Mouse (Mus musculus): Measurements from ENCODE around the gene Ptprn2. TPM values are rescaled to one million over a fixed set of nuclear protein-coding genes. Genes with fewer than 3 reads are reported as not detected.

Ptprn2 gene
- polyA plus RNA-seq, 1 experiment, result 0.22 TPM

- no peak overlapping the region for H3ac ChIP-seq (ENCODE audit: control insufficient read depth, insufficient read length)
- H3K27me3 ChIP-seq (ENCODE audit: control insufficient read depth, insufficient read depth, insufficient read length), result no peaks in the 10 kb centered on the region
- no peak for TF ChIP-seq POLR2A (IDR thresholded peaks at IDR 0.05; ENCODE audit: insufficient read length, low read depth)
- no peak for TF ChIP-seq TCF3 (IDR thresholded peaks at IDR 0.05; ENCODE audit: insufficient read length, low read depth)
- TF ChIP-seq MYOD1 (IDR thresholded peaks at IDR 0.05; ENCODE audit: control insufficient read depth in 1 of 3, insufficient read length in 2 of 3, low read depth in 2 of 3), result no peak
- no peak for TF ChIP-seq MYOG (IDR thresholded peaks at IDR 0.05; ENCODE audit: control insufficient read depth in 1 of 3, insufficient read depth in 1 of 3, insufficient read length in 2 of 3, low read depth in 2 of 3)
- no peak for TF ChIP-seq CEBPB (IDR thresholded peaks at IDR 0.05; ENCODE audit: insufficient read depth, poor library complexity, severe bottlenecking)
- no peak for TF ChIP-seq REST (IDR thresholded peaks at IDR 0.05; ENCODE audit: insufficient read depth, insufficient read length)
- no peak for TF ChIP-seq POLR2AphosphoS2 (IDR thresholded peaks at IDR 0.05; ENCODE audit: insufficient read length, low read depth)
- TF ChIP-seq SRF (IDR thresholded peaks at IDR 0.05; ENCODE audit: control insufficient read depth, insufficient read length, low read depth), result no peak
- TF ChIP-seq TCF12 (IDR thresholded peaks at IDR 0.05; ENCODE audit: insufficient read depth, poor library complexity, severe bottlenecking), result no peak
- TF ChIP-seq USF1 (IDR thresholded peaks at IDR 0.05; ENCODE audit: low read depth), result no peak
- no peak for TF ChIP-seq MAX (IDR thresholded peaks at IDR 0.05; ENCODE audit: low read depth)
- H3K4me3 ChIP-seq, result no peak overlapping the region
- no peaks in the 10 kb centered on the region for H3K79me2 ChIP-seq (ENCODE audit: control insufficient read depth, insufficient read depth)
- H3K36me3 ChIP-seq (ENCODE audit: control insufficient read depth, insufficient read depth), result no peaks in the 10 kb centered on the region
- no peak overlapping the region for H3K4me2 ChIP-seq (ENCODE audit: low read depth)
Observed at GRCm38 (mm10) chr12:116660076-116660475, 174.6 kb downstream of the Ptprn2 start.

- H3K4me2 ChIP-seq (ENCODE audit: low read depth), result no peak overlapping the region
- TF ChIP-seq REST (IDR thresholded peaks at IDR 0.05; ENCODE audit: insufficient read depth, insufficient read length), result no peak
- H3K27me3 ChIP-seq (ENCODE audit: control insufficient read depth, insufficient read depth, insufficient read length), result no peaks in the 10 kb centered on the region
- H3K36me3 ChIP-seq (ENCODE audit: control insufficient read depth, insufficient read depth), result no peaks in the 10 kb centered on the region
- H3ac ChIP-seq (ENCODE audit: control insufficient read depth, insufficient read length), result no peak overlapping the region
- no peak overlapping the region for H3K4me3 ChIP-seq
- no peaks in the 10 kb centered on the region for H3K79me2 ChIP-seq (ENCODE audit: control insufficient read depth, insufficient read depth)
Observed at GRCm38 (mm10) chr12:116661018-116661417, 175.5 kb downstream of the Ptprn2 start.

GRCm38 (mm10) chr12:116677701-116678100, 192.2 kb downstream of the Ptprn2 start:
- TF ChIP-seq USF1 (IDR thresholded peaks at IDR 0.05; ENCODE audit: low read depth) (no peak), TCF12 (IDR thresholded peaks at IDR 0.05; ENCODE audit: insufficient read depth, poor library complexity, severe bottlenecking) (no peak), CEBPB (IDR thresholded peaks at IDR 0.05; ENCODE audit: insufficient read depth, poor library complexity, severe bottlenecking) (no peak), MYOG (IDR thresholded peaks at IDR 0.05; ENCODE audit: control insufficient read depth in 1 of 3, insufficient read depth in 1 of 3, insufficient read length in 2 of 3, low read depth in 2 of 3) (no peak), REST (IDR thresholded peaks at IDR 0.05; ENCODE audit: insufficient read depth, insufficient read length) (no peak), E2F4 (IDR thresholded peaks at IDR 0.05; ENCODE audit: insufficient read depth) (no peak), SRF (IDR thresholded peaks at IDR 0.05; ENCODE audit: control insufficient read depth, insufficient read length, low read depth) (no peak)
- no peaks in the 10 kb centered on the region for H3K27me3 ChIP-seq (ENCODE audit: control insufficient read depth, insufficient read depth, insufficient read length)
- H3K4me3 ChIP-seq, result no peak overlapping the region
- no peak overlapping the region for H3ac ChIP-seq (ENCODE audit: control insufficient read depth, insufficient read length)
- no peaks in the 10 kb centered on the region for H3K79me2 ChIP-seq (ENCODE audit: control insufficient read depth, insufficient read depth)
- no peak overlapping the region for H3K4me2 ChIP-seq (ENCODE audit: low read depth)
- H3K36me3 ChIP-seq (ENCODE audit: control insufficient read depth, insufficient read depth), result no peaks in the 10 kb centered on the region

GRCm38 (mm10) chr12:116689832-116690231, 204.3 kb downstream of the Ptprn2 start:
- Histone ChIP-seq H3K4me2 (ENCODE audit: low read depth) (no peak overlapping the region), H3K27me3 (ENCODE audit: control insufficient read depth, insufficient read depth, insufficient read length) (no peaks in the 10 kb centered on the region), H3K36me3 (ENCODE audit: control insufficient read depth, insufficient read depth) (no peaks in the 10 kb centered on the region), H3ac (ENCODE audit: control insufficient read depth, insufficient read length) (no peak overlapping the region), H3K4me3 (no peak overlapping the region), H3K79me2 (ENCODE audit: control insufficient read depth, insufficient read depth) (no peaks in the 10 kb centered on the region)
- no peak for TF ChIP-seq POLR2AphosphoS2 (IDR thresholded peaks at IDR 0.05; ENCODE audit: insufficient read length, low read depth)
- TF ChIP-seq E2F4 (IDR thresholded peaks at IDR 0.05; ENCODE audit: insufficient read depth), result no peak
- TF ChIP-seq POLR2A (IDR thresholded peaks at IDR 0.05; ENCODE audit: insufficient read length, low read depth), result no peak
- no peak for TF ChIP-seq REST (IDR thresholded peaks at IDR 0.05; ENCODE audit: insufficient read depth, insufficient read length)
- no peak for TF ChIP-seq TCF12 (IDR thresholded peaks at IDR 0.05; ENCODE audit: insufficient read depth, poor library complexity, severe bottlenecking)

- no peak overlapping the region for H3ac ChIP-seq (ENCODE audit: control insufficient read depth, insufficient read length)
- TF ChIP-seq E2F4 (IDR thresholded peaks at IDR 0.05; ENCODE audit: insufficient read depth), result no peak
- TF ChIP-seq TCF12 (IDR thresholded peaks at IDR 0.05; ENCODE audit: insufficient read depth, poor library complexity, severe bottlenecking), result no peak
- no peak for TF ChIP-seq POLR2AphosphoS2 (IDR thresholded peaks at IDR 0.05; ENCODE audit: insufficient read length, low read depth)
- TF ChIP-seq TCF3 (IDR thresholded peaks at IDR 0.05; ENCODE audit: insufficient read length, low read depth), result no peak
- TF ChIP-seq SRF (IDR thresholded peaks at IDR 0.05; ENCODE audit: control insufficient read depth, insufficient read length, low read depth), result no peak
- TF ChIP-seq REST (IDR thresholded peaks at IDR 0.05; ENCODE audit: insufficient read depth, insufficient read length), result no peak
- TF ChIP-seq POLR2A (IDR thresholded peaks at IDR 0.05; ENCODE audit: insufficient read length, low read depth), result no peak
- no peak for TF ChIP-seq MAX (IDR thresholded peaks at IDR 0.05; ENCODE audit: low read depth)
- TF ChIP-seq MYOG (IDR thresholded peaks at IDR 0.05; ENCODE audit: control insufficient read depth in 1 of 3, insufficient read depth in 1 of 3, insufficient read length in 2 of 3, low read depth in 2 of 3), result no peak
- TF ChIP-seq MYOD1 (IDR thresholded peaks at IDR 0.05; ENCODE audit: control insufficient read depth in 1 of 3, insufficient read length in 2 of 3, low read depth in 2 of 3), result no peak
- TF ChIP-seq CEBPB (IDR thresholded peaks at IDR 0.05; ENCODE audit: insufficient read depth, poor library complexity, severe bottlenecking), result no peak
- TF ChIP-seq USF1 (IDR thresholded peaks at IDR 0.05; ENCODE audit: low read depth), result no peak
- H3K36me3 ChIP-seq (ENCODE audit: control insufficient read depth, insufficient read depth), result no peaks in the 10 kb centered on the region
- H3K4me3 ChIP-seq, result no peak overlapping the region
- H3K27me3 ChIP-seq (ENCODE audit: control insufficient read depth, insufficient read depth, insufficient read length), result no peaks in the 10 kb centered on the region
- no peak overlapping the region for H3K4me2 ChIP-seq (ENCODE audit: low read depth)
- no peaks in the 10 kb centered on the region for H3K79me2 ChIP-seq (ENCODE audit: control insufficient read depth, insufficient read depth)
Observed at GRCm38 (mm10) chr12:116709535-116709934, 224.0 kb downstream of the Ptprn2 start.
